Mouse (Mus musculus): Measurements from ENCODE around the gene Klhl20. TPM values are rescaled to one million over a fixed set of nuclear protein-coding genes. Genes with fewer than 3 reads are reported as not detected.

Klhl20 gene
- polyA plus RNA-seq, 1 experiment from 2014 or later: 20.9 TPM

Other genes starting within 250 kb of the Klhl20 start
- 8.6 and 9.5 TPM in 2 replicates for gene Rc3h1, start 225.1 kb downstream of the Klhl20 start, polyA plus RNA-seq (2016; fragmentation: Nextera tagmentation; extraction: Ambion mirVana)
- 2.4 and 2.8 TPM in 2 replicates for gene Serpinc1, start 152.9 kb downstream of the Klhl20 start, polyA plus RNA-seq (2016; fragmentation: Nextera tagmentation; extraction: Ambion mirVana)
- 9.9 TPM in 2 replicates for gene Zbtb37, start 96.7 kb downstream of the Klhl20 start, polyA plus RNA-seq (2016; fragmentation: Nextera tagmentation; extraction: Ambion mirVana)
- gene Dars2, start 60.9 kb downstream of the Klhl20 start, polyA plus RNA-seq (2016; fragmentation: Nextera tagmentation; extraction: Ambion mirVana): 49.0 and 49.3 TPM in 2 replicates
- 38.3 and 39.7 TPM in 2 replicates for gene Cenpl, start 60.8 kb downstream of the Klhl20 start, polyA plus RNA-seq (2016; fragmentation: Nextera tagmentation; extraction: Ambion mirVana)
- gene Ankrd45, start 11.2 kb upstream of the Klhl20 start, polyA plus RNA-seq (2016; fragmentation: Nextera tagmentation; extraction: Ambion mirVana): 10.0 and 10.4 TPM in 2 replicates
- 0.32 and 0.44 TPM in 2 replicates for gene Tex50, start 27.8 kb upstream of the Klhl20 start, polyA plus RNA-seq (2016; fragmentation: Nextera tagmentation; extraction: Ambion mirVana)
- gene Prdx6, start 119.7 kb upstream of the Klhl20 start, polyA plus RNA-seq (2016; fragmentation: Nextera tagmentation; extraction: Ambion mirVana): 357 and 360 TPM in 2 replicates